Mouse (Mus musculus): Measurements from ENCODE around the gene Pdlim4. TPM values are rescaled to one million over a fixed set of nuclear protein-coding genes. Genes with fewer than 3 reads are reported as not detected.
"Not testable (repeated sequence)": the region's sequence is repeated elsewhere in the genome, so short reads cannot be mapped to it uniquely, and the experiment has no call there.

The Pdlim4 gene
- polyA plus RNA-seq, 1 experiment: 22.9 TPM

DNA sequence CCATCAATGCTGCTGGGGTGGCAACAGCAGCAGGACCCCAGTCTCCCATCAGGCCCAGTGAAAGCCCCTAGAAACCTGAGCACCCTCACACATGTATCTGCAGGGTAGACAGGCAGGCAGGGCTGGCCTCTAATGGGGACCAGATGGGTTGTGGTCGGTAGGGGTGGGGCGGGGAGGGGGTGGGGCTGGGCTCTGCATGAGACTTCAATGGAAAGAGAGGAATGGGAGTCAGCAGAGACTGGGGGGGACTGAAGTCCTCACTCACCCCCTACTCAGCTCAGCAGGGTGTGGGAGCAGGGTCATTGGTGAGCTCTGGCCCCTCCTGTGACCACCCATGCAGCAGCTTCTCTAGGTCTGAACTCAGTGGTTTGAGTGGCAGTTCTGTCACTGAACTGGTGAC is 11.4 kb downstream of the Pdlim4 start:
- H3K4me3 ChIP-seq (replicated peaks; ENCODE audit: extremely low read depth, low read depth, low read length): no peak overlapping the region
- peaks cover 11% of the 10 kb centered on the region; the same call in 1 of the 2 replicates for H3K4me1 ChIP-seq (ENCODE audit: control insufficient read depth, insufficient read depth, low read length)
- DNase-seq: no peak
- TF ChIP-seq POLR2A (IDR thresholded peaks at IDR 0.05; ENCODE audit: borderline replicate concordance, extremely low read depth, low read depth, low read length) (no peak), CTCF (IDR thresholded peaks at IDR 0.05; ENCODE audit: insufficient read depth, low read length) (no peak)
- 56% methylated on average over 2 of the region's 2 CpGs for WGBS

DNA sequence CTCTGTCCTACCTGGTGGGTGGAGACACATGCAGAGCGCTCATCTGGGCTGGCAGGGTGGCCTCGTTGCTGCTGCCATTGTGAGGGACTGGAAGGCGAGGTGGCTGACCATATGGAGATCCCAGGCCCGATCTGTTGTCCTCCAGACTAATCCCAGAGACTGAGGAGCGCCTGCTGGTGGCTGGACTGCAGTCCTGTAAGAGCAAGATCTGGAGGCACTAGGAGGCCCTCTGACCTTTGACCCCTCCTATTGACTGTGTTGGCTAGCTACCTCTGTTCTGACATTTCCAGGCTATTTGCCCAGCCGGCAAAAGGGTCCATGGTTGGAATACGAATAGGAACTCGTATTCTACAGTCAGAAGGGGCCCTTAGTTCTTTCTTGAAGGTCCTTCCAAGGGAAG is 12.7 kb downstream of the Pdlim4 start:
- no peak for DNase-seq
- Histone ChIP-seq H3K4me1 (ENCODE audit: control insufficient read depth, insufficient read depth, low read length) (peaks cover 9% of the 10 kb centered on the region; the same call in 1 of the 2 replicates), H3K4me3 (replicated peaks; ENCODE audit: extremely low read depth, low read depth, low read length) (no peak overlapping the region)
- no peak for TF ChIP-seq POLR2A (IDR thresholded peaks at IDR 0.05; ENCODE audit: borderline replicate concordance, extremely low read depth, low read depth, low read length)
- TF ChIP-seq CTCF (IDR thresholded peaks at IDR 0.05; ENCODE audit: insufficient read depth, low read length): no peak
- 68% methylated on average over 8 of the region's 8 CpGs for WGBS

DNA sequence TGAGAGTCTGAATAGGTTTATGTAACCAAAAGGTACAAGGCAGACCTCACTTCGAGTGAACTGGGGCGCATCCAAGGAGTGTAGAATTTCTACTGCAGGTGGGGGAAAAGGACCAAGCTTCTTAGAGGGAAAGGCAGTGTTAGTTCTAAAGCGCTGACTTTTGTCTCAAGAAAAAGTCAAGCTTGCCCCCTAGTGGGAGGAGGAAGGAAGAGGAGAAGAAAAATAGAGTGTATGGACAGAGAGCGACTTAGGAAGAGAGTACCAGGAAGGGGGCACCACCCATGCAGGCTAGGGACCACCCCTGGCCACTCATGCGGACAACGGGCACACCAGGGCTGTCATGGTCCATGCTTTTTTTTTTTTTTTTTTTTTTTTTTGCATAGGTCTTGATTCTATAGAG is 14.6 kb downstream of the Pdlim4 start:
- 27% methylated on average over 6 of the region's 6 CpGs for WGBS
- no peak for TF ChIP-seq POLR2A (IDR thresholded peaks at IDR 0.05; ENCODE audit: borderline replicate concordance, extremely low read depth, low read depth, low read length)
- peak; percentile 21; the same call in 1 of the 2 replicates for TF ChIP-seq CTCF (IDR thresholded peaks at IDR 0.05; ENCODE audit: insufficient read depth, low read length)
- DNase-seq: peak; percentile 20

DNA sequence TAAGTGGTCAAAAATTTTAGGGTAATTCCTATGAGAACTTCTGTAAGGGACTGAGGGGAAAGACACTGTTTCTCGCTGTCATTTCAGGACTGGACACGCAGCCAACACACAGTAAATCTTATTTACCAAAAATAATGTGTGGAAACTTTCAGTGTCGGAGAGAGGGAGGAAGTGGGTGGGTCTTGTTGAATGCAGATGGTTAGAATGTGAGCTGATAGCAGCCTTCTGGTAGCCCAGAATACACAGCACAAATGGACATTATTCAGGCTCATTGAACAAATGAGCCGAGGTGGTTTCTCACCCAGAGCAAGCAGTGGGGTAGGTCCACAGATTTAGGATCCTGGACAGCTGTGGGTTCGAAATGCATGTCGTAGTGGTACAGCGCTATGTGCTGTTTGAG is 15.7 kb downstream of the Pdlim4 start:
- TF ChIP-seq CTCF (IDR thresholded peaks at IDR 0.05; ENCODE audit: insufficient read depth, low read length) (no peak), POLR2A (IDR thresholded peaks at IDR 0.05; ENCODE audit: borderline replicate concordance, extremely low read depth, low read depth, low read length) (no peak)
- H3K4me3 ChIP-seq (replicated peaks; ENCODE audit: extremely low read depth, low read depth, low read length): no peak overlapping the region
- WGBS: 65% methylated on average over 7 of the region's 7 CpGs

More for the DNA sequence above, 14.6 kb downstream of the Pdlim4 start:
- H3K4me3 ChIP-seq (replicated peaks; ENCODE audit: extremely low read depth, low read depth, low read length): no peak overlapping the region
- H3K4me1 ChIP-seq (ENCODE audit: control insufficient read depth, insufficient read depth, low read length): no peaks in the 10 kb centered on the region

DNA sequence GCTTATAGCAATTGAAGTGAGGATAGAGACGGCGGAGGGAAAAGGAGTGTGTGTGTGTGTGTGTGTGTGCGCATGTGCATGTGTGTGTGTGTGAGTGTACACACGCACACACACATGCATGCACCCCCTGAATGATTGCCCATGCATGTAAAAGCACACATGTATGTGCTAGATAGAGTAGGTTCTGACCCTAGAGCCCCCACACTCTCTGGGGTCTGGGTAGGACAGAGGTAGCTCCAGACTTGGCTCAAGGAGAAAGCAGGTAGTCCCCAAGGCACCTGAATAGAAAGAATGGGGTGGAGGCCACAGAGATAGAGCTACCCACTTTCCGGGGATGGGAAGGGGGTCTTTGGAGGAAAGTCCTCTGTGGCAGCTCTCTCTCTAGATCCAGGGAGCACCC is 16.7 kb downstream of the Pdlim4 start:
- 95% methylated on average over 5 of the region's 5 CpGs for WGBS
- Histone ChIP-seq H3K4me3 (replicated peaks; ENCODE audit: extremely low read depth, low read depth, low read length) (no peak overlapping the region), H3K4me1 (ENCODE audit: control insufficient read depth, insufficient read depth, low read length) (no peaks in the 10 kb centered on the region)
- DNase-seq: no peak
- TF ChIP-seq POLR2A (IDR thresholded peaks at IDR 0.05; ENCODE audit: borderline replicate concordance, extremely low read depth, low read depth, low read length) (no peak), CTCF (IDR thresholded peaks at IDR 0.05; ENCODE audit: insufficient read depth, low read length) (no peak)

More for the DNA sequence above, 15.7 kb downstream of the Pdlim4 start:
- H3K4me1 ChIP-seq (ENCODE audit: control insufficient read depth, insufficient read depth, low read length): no peaks in the 10 kb centered on the region
- no peak for DNase-seq

DNA sequence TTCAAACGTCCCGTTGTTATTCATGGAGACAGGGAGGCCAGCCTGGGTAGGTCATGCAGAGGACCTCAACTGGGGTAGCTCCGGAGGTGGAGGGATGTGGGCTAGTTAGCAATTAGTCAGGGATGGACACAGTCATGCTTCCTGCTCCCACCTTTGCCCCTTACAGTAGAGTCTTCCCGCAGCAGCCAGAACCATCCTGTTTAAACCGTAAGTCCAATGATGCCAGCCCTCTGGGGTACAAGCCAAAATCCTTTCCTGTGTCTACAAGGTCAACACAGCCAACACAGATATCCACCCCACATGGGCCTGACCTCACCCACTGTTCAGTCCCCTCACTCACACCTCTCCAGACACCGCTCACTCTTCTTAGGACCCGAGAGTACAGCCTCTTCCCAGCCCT is 17.7 kb downstream of the Pdlim4 start:
- no peak overlapping the region for H3K4me3 ChIP-seq (replicated peaks; ENCODE audit: extremely low read depth, low read depth, low read length)
- DNase-seq: no peak
- WGBS: 80% methylated on average over 7 of the region's 7 CpGs
- TF ChIP-seq CTCF (IDR thresholded peaks at IDR 0.05; ENCODE audit: insufficient read depth, low read length): no peak
- no peak for TF ChIP-seq POLR2A (IDR thresholded peaks at IDR 0.05; ENCODE audit: borderline replicate concordance, extremely low read depth, low read depth, low read length)
- no peaks in the 10 kb centered on the region for H3K4me1 ChIP-seq (ENCODE audit: control insufficient read depth, insufficient read depth, low read length)

DNA sequence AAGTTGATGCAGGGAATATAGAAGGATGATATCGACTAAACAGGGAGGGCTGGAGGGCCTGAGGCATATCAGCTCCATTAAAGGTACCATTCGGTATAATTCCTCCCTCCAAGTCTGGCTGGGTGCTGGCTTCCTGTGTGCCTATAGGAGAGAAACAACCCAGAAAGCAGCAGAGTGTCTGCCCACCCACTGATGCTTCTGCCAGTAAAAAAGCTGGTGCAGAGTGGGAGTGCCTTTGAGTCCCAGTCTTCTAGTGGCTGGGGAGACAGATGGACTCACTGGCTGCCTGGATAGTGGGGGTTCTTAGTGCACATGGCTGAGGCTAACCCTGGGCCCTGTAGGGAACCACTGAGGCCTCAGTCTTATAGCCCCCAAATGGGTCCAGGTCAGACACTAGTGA is 18.6 kb downstream of the Pdlim4 start:
- TF ChIP-seq POLR2A (IDR thresholded peaks at IDR 0.05; ENCODE audit: borderline replicate concordance, extremely low read depth, low read depth, low read length): no peak
- TF ChIP-seq CTCF (IDR thresholded peaks at IDR 0.05; ENCODE audit: insufficient read depth, low read length): no peak
- Histone ChIP-seq H3K4me1 (ENCODE audit: control insufficient read depth, insufficient read depth, low read length) (no peaks in the 10 kb centered on the region), H3K4me3 (replicated peaks; ENCODE audit: extremely low read depth, low read depth, low read length) (no peak overlapping the region)
- no peak for DNase-seq
- 68% methylated on average over 2 of the region's 2 CpGs for WGBS

DNA sequence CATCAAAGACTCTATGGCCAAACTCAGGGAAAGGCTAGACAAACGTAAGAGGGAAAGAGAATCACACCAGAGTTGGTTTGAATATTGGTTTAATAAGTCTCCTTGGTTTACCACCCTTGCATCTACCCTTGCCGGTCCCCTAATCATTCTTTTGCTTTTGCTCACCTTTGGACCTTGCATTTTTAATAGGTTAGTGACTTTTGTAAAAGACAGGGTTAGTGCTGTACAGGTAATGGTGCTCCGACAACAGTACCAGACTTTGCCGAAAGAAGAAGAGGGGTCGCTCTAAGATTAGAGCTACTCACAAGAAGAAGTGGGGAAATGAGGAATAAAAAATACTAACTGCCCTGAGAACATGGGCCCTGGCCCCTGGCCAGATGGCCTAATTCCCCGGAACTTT is 28.1 kb downstream of the Pdlim4 start:
- no peak for DNase-seq
- Histone ChIP-seq H3K4me3 (replicated peaks; ENCODE audit: extremely low read depth, low read depth, low read length) (no peak overlapping the region), H3K4me1 (ENCODE audit: control insufficient read depth, insufficient read depth, low read length) (no peaks in the 10 kb centered on the region)
- WGBS: 92% methylated on average over 6 of the region's 6 CpGs
- TF ChIP-seq CTCF (IDR thresholded peaks at IDR 0.05; ENCODE audit: insufficient read depth, low read length): no peak
- TF ChIP-seq POLR2A (IDR thresholded peaks at IDR 0.05; ENCODE audit: borderline replicate concordance, extremely low read depth, low read depth, low read length): no peak

DNA sequence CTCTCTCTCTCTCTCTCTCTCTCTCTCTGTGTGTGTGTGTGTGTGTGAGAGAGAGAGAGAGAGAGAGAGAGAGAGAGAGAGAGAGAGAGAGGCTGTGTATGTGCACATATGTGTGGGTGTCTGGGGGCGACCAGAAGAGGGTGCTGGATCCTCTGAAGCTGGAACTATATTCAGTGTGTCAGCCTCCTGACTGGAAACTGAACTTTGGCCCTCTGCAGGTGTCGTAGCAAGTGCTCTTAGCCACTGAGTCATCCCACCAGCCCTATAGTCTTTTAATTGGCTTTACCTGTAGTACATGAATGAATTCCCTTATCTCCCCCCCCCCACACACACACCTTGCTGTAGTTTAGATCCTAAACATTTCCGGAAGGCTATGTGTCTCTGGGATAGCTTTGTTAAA is 35.9 kb downstream of the Pdlim4 start:
- H3K4me3 ChIP-seq (replicated peaks; ENCODE audit: extremely low read depth, low read depth, low read length); DNase-seq: not testable (repeated sequence)

DNA sequence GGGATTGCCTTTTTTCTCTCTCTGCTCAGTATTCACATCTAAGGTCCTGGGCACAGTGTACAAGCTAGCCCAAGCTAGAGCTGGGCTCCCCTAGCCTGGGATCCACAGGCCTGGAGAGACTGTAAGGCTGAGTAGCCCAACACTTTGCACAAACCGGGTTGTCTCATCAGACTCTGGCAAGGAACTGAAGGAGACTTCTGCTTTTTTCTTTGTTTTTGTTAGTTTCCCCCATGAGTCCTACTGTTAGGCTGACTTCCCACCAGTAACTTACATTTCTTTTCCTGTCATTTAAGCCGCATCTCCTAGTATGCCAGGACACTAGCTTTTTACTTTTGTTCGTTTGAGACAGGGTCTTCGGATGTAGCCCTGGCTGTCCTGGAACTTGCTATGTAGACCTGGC is 39.8 kb downstream of the Pdlim4 start:
- TF ChIP-seq POLR2A (IDR thresholded peaks at IDR 0.05; ENCODE audit: borderline replicate concordance, extremely low read depth, low read depth, low read length): no peak
- TF ChIP-seq CTCF (IDR thresholded peaks at IDR 0.05; ENCODE audit: insufficient read depth, low read length): no peak
- H3K4me3 ChIP-seq (replicated peaks; ENCODE audit: extremely low read depth, low read depth, low read length): no peak overlapping the region
- WGBS: 78% methylated on average over 4 of the region's 4 CpGs
- no peak for DNase-seq
- H3K4me1 ChIP-seq (ENCODE audit: control insufficient read depth, insufficient read depth, low read length): peaks cover 5% of the 10 kb centered on the region

More for the DNA sequence above, 35.9 kb downstream of the Pdlim4 start:
- WGBS: 100% methylated on average over 1 of the region's 3 CpGs
- H3K4me1 ChIP-seq (ENCODE audit: control insufficient read depth, insufficient read depth, low read length): not testable (repeated sequence)
